Mouse (Mus musculus): ENCODE results near the gene Gm36245.

- TF ChIP-seq POLR2A (IDR thresholded peaks at IDR 0.05; ENCODE audit: borderline replicate concordance, control insufficient read depth, low read depth, low read length): no peak
- TF ChIP-seq CTCF (IDR thresholded peaks at IDR 0.05; ENCODE audit: control insufficient read depth, insufficient read depth, low read length): no peak
These were observed 12.0 kb upstream of the Gm36245 start for GRCm38 (mm10) chr15:77587026-77587425.

All from bone marrow, adult 2 months (tissue).